7 mouse cellular contexts compared by ENCODE assay signal in genomic region chr17:51831121-51831701, GRCm38 (mm10). TPM values are rescaled to one million over a fixed set of nuclear protein-coding genes. Genes with fewer than 3 reads are reported as not detected.
DNase-seq lines count a peak whose midpoint lies in the region; ATAC-seq and TF ChIP-seq lines count a peak whose summit lies in the region.

No protein-coding gene starts in this region.

- H3K4me2 ChIP-seq in lung, postnatal 0 days (replicated peaks; ENCODE audit: low read depth, low read length), result peak overlapping the region; percentile 97

- DNase-seq in lung, postnatal 0 days (ENCODE audit: low spot score), result no peak
- DNase-seq in lung, postnatal 4 days, result no peak
- DNase-seq in thymus, postnatal 25 days, result peak; percentile 72
- no peak for DNase-seq in left cerebral cortex, postnatal 36 days (ENCODE audit: low spot score in 2 of 2)
- DNase-seq in cerebellum, adult 8-10 months, result no peak

- TF ChIP-seq CTCF in lung, postnatal 0 days (IDR thresholded peaks at IDR 0.05), result no peak

- no peaks in the 10 kb centered on the region for H3K36me3 ChIP-seq in lung, postnatal 0 days (ENCODE audit: insufficient read depth, low read length)

- 13% methylated on average over 14 of the region's 14 CpGs for WGBS in lung, postnatal 0 days

- no peak overlapping the region for H3K27ac ChIP-seq in lung, postnatal 0 days (ENCODE audit: low read length)

- H3K9ac ChIP-seq in lung, postnatal 0 days (replicated peaks; ENCODE audit: low read depth), result no peak overlapping the region

- H3K9me3 ChIP-seq in lung, postnatal 0 days (ENCODE audit: low read length), result no peaks in the 10 kb centered on the region

- H3K4me1 ChIP-seq in lung, postnatal 0 days (ENCODE audit: insufficient read depth, low read depth, low read length), result peaks cover 9% of the 10 kb centered on the region; the same call in 1 of the 2 replicates

- H3K4me3 ChIP-seq in lung, postnatal 0 days (ENCODE audit: low read depth, low read length), result peak overlapping the region; percentile 73; the same call in 1 of the 2 replicates

- intact Hi-C loops in left cerebral cortex, postnatal 36 days (cut with DNase I), result loop anchor here (10.0 kb wide), 1 partner anchor 634 kb away; no protein-coding TSS in a partner anchor

- ATAC-seq in lung, postnatal 0 days, result no peak
- ATAC-seq in granulocyte monocyte progenitor cell, adult 5-6 weeks (replicated peaks; ENCODE audit: poor library complexity, severe bottlenecking), result peak; percentile 17
- ATAC-seq in megakaryocyte, adult 5-6 weeks (ENCODE audit: poor library complexity, severe bottlenecking), result peak; percentile 21

- H3K27me3 ChIP-seq in lung, postnatal 0 days (replicated peaks; ENCODE audit: insufficient read depth, low read length), result peaks cover 55% of the 10 kb centered on the region

- TF ChIP-seq EP300 in lung, postnatal 0 days (IDR thresholded peaks at IDR 0.05), result no peak

RNA-seq across cellular contexts. Expression of gene Satb1, which starts 1.9 kb away (rescaled TPM):
- 5.0 and 5.6 TPM in 2 replicates for polyA plus RNA-seq in lung, postnatal 0 days (2015; fragmentation: Nextera tagmentation; extraction: Ambion mirVana)
- 33.7 and 43.3 TPM in 2 replicates for total RNA-seq in granulocyte monocyte progenitor cell, adult 5-6 weeks (2014; fragmentation: Nextera tagmentation)
- total RNA-seq in granulocyte monocyte progenitor cell, adult 5-6 weeks (2017), result 12.1 and 16.2 TPM in 2 replicates
- total RNA-seq in megakaryocyte, adult 5-6 weeks (2015), result 21.9 and 25.3 TPM in 2 replicates
- total RNA-seq in megakaryocyte, adult 5-6 weeks (2017), result 8.7 and 15.9 TPM in 2 replicates
- total RNA-seq in left cerebral cortex, postnatal 36 days (2021), result 100 to 1,000 TPM; 112 to 150 TPM
